Mouse (Mus musculus) kidney, embryonic 16.5 days (tissue): ENCODE data around the gene Fam129c. TPM values are rescaled to one million over a fixed set of nuclear protein-coding genes. Genes with fewer than 3 reads are reported as not detected.

ENCODE experiments used
- ATAC-seq: fragments of 200-750 bp; cut with Nextera tagmentation; 2 replicates; pipeline ENCODE4 v1.8.0; 2017; ENCODE audit warnings: moderate TSS enrichment; ENCODE audit not compliant: low FRiP score, low TSS enrichment
- H3K27ac ChIP-seq: fragments of 300-500 bp; sonication (generic); 2 replicates; pipeline ENCODE4 v1.5.1; 2014; ENCODE audit warnings: low read length
- H3K27me3 ChIP-seq: fragments of 300-500 bp; sonication (generic); 2 replicates; pipeline ENCODE4 v1.6.1; 2014; ENCODE audit warnings: low read length, control low read depth, mixed read lengths; ENCODE audit not compliant: insufficient read depth
- H3K36me3 ChIP-seq: fragments of 300-500 bp; sonication (generic); 2 replicates; pipeline ENCODE4 v1.6.1; 2014; ENCODE audit warnings: low read length, control low read depth, mixed read lengths; ENCODE audit not compliant: insufficient read depth
- H3K4me1 ChIP-seq: fragments of 300-500 bp; sonication (generic); 2 replicates; pipeline ENCODE4 v1.6.1; 2014; ENCODE audit warnings: low read length, control low read depth, mixed read lengths; ENCODE audit not compliant: insufficient read depth
- H3K4me2 ChIP-seq: fragments of 300-500 bp; sonication (generic); replicated peaks from 2 replicates; pipeline ENCODE4 v1.6.1; 2014; ENCODE audit warnings: low read depth, low read length
- H3K4me3 ChIP-seq: fragments of 300-500 bp; sonication (generic); 2 replicates; pipeline ENCODE4 v1.5.1; 2014; ENCODE audit warnings: mild to moderate bottlenecking, low read length
- H3K9ac ChIP-seq: fragments of 300-500 bp; sonication (generic); replicated peaks from 2 replicates; pipeline ENCODE4 v1.6.1; 2014; ENCODE audit warnings: low read length
- H3K9me3 ChIP-seq: fragments of 300-500 bp; sonication (generic); 2 replicates; pipeline ENCODE4 v1.6.1; 2016; ENCODE audit warnings: low read length, control low read depth
- WGBS: fragments of 180-500 bp; shearing (Covaris S2); extraction: QIAGEN DNeasy Blood & Tissue Kit; methylation state at CpG from one replicate; pipeline ENCODE4 v1.1.7; 2014; 5-methylcytosine and 5-hydroxymethylcytosine counted together
- polyA plus RNA-seq: library from polyadenylated mRNA; unstranded; fragments of >200 nt; fragmentation: Nextera tagmentation; extraction: Ambion mirVana; gene quantifications from 2 replicates; pipeline ENCODE4 v1.2.1, GENCODE M21; 2015

The Fam129c gene
- polyA plus RNA-seq, 1 experiment from 2014 or later, result 5.3 TPM

- WGBS, result 81% methylated on average over 2 of the region's 2 CpGs
- Histone ChIP-seq H3K4me3 (no peak overlapping the region), H3K4me2 (no peak overlapping the region), H3K27ac (no peak overlapping the region), H3K4me1 (peaks cover 25% of the 10 kb centered on the region), H3K27me3 (no peaks in the 10 kb centered on the region), H3K9me3 (no peaks in the 10 kb centered on the region), H3K9ac (0 out of 2 replicates have a peak overlapping the region, but pooled peaks have one; percentile 12), H3K36me3 (no peaks in the 10 kb centered on the region)
- ATAC-seq, result no peak
These were observed 25.4 kb upstream of the Fam129c start for GRCm38 (mm10) chr8:71572077-71572476.

- 78% methylated on average over 9 of the region's 9 CpGs for WGBS
- no peak overlapping the region for H3K4me3 ChIP-seq
- H3K27ac ChIP-seq, result no peak overlapping the region
- H3K36me3 ChIP-seq, result no peaks in the 10 kb centered on the region
- no peak overlapping the region for H3K4me2 ChIP-seq
- no peaks in the 10 kb centered on the region for H3K27me3 ChIP-seq
- H3K4me1 ChIP-seq, result peaks cover 20% of the 10 kb centered on the region
- ATAC-seq, result no peak
- no peaks in the 10 kb centered on the region for H3K9me3 ChIP-seq
- 0 out of 2 replicates have a peak overlapping the region, but pooled peaks have one; percentile 34 for H3K9ac ChIP-seq
These were observed 24.4 kb upstream of the Fam129c start for GRCm38 (mm10) chr8:71572847-71573633.

- H3K4me3 ChIP-seq, result no peak overlapping the region
- WGBS, result 82% methylated on average over 7 of the region's 7 CpGs
- H3K9ac ChIP-seq, result no peak overlapping the region
- H3K9me3 ChIP-seq, result no peaks in the 10 kb centered on the region
- H3K27ac ChIP-seq, result no peak overlapping the region
- H3K4me2 ChIP-seq, result no peak overlapping the region
- H3K4me1 ChIP-seq, result peaks cover 7% of the 10 kb centered on the region
- no peak for ATAC-seq
- no peaks in the 10 kb centered on the region for H3K27me3 ChIP-seq
- no peaks in the 10 kb centered on the region for H3K36me3 ChIP-seq
These were observed 23.0 kb upstream of the Fam129c start for GRCm38 (mm10) chr8:71574426-71574825.

GRCm38 (mm10) chr8:71575020-71575419 is 22.4 kb upstream of the Fam129c start:
- no peak for ATAC-seq
- peaks cover 7% of the 10 kb centered on the region for H3K4me1 ChIP-seq
- no peaks in the 10 kb centered on the region for H3K36me3 ChIP-seq
- no peaks in the 10 kb centered on the region for H3K27me3 ChIP-seq
- H3K9ac ChIP-seq, result no peak overlapping the region
- 58% methylated on average over 1 of the region's 1 CpGs for WGBS
- H3K27ac ChIP-seq, result no peak overlapping the region
- no peaks in the 10 kb centered on the region for H3K9me3 ChIP-seq
- H3K4me2 ChIP-seq, result no peak overlapping the region
- H3K4me3 ChIP-seq, result no peak overlapping the region

GRCm38 (mm10) chr8:71577856-71578387 is 19.5 kb upstream of the Fam129c start:
- no peak for ATAC-seq
- 74% methylated on average over 4 of the region's 4 CpGs for WGBS
- peaks cover 12% of the 10 kb centered on the region for H3K36me3 ChIP-seq
- no peaks in the 10 kb centered on the region for H3K9me3 ChIP-seq
- H3K27ac ChIP-seq, result no peak overlapping the region
- H3K4me3 ChIP-seq, result no peak overlapping the region
- H3K27me3 ChIP-seq, result no peaks in the 10 kb centered on the region
- H3K4me2 ChIP-seq, result no peak overlapping the region
- H3K4me1 ChIP-seq, result no peaks in the 10 kb centered on the region
- H3K9ac ChIP-seq, result no peak overlapping the region

- 59% methylated on average over 1 of the region's 1 CpGs for WGBS
- Histone ChIP-seq H3K27me3 (no peaks in the 10 kb centered on the region), H3K4me2 (no peak overlapping the region), H3K4me1 (no peaks in the 10 kb centered on the region), H3K27ac (no peak overlapping the region), H3K9me3 (no peaks in the 10 kb centered on the region), H3K36me3 (peaks cover 16% of the 10 kb centered on the region), H3K4me3 (no peak overlapping the region), H3K9ac (no peak overlapping the region)
- ATAC-seq, result no peak
These were observed 18.4 kb upstream of the Fam129c start for GRCm38 (mm10) chr8:71579009-71579408.

- Histone ChIP-seq H3K27ac (no peak overlapping the region), H3K36me3 (peaks cover 20% of the 10 kb centered on the region), H3K9me3 (no peaks in the 10 kb centered on the region), H3K4me1 (no peaks in the 10 kb centered on the region), H3K4me3 (no peak overlapping the region), H3K4me2 (no peak overlapping the region), H3K27me3 (no peaks in the 10 kb centered on the region), H3K9ac (no peak overlapping the region)
- ATAC-seq, result no peak
- WGBS, result 90% methylated on average over 14 of the region's 14 CpGs
These were observed 18.0 kb upstream of the Fam129c start for GRCm38 (mm10) chr8:71579476-71579875.

- H3K36me3 ChIP-seq, result peaks cover 21% of the 10 kb centered on the region
- 61% methylated on average over 8 of the region's 9 CpGs for WGBS
- H3K4me1 ChIP-seq, result no peaks in the 10 kb centered on the region
- no peak overlapping the region for H3K4me2 ChIP-seq
- H3K4me3 ChIP-seq, result no peak overlapping the region
- no peaks in the 10 kb centered on the region for H3K9me3 ChIP-seq
- no peak overlapping the region for H3K9ac ChIP-seq
- H3K27me3 ChIP-seq, result no peaks in the 10 kb centered on the region
- no peak overlapping the region for H3K27ac ChIP-seq
- no peak for ATAC-seq
These were observed 17.2 kb upstream of the Fam129c start for GRCm38 (mm10) chr8:71580201-71580600.

GRCm38 (mm10) chr8:71586891-71587290 is 10.6 kb upstream of the Fam129c start:
- ATAC-seq, result no peak
- no peak overlapping the region for H3K27ac ChIP-seq
- no peak overlapping the region for H3K4me2 ChIP-seq
- H3K9me3 ChIP-seq, result no peaks in the 10 kb centered on the region
- no peaks in the 10 kb centered on the region for H3K27me3 ChIP-seq
- peaks cover 7% of the 10 kb centered on the region for H3K4me1 ChIP-seq
- no peak overlapping the region for H3K4me3 ChIP-seq
- H3K36me3 ChIP-seq, result peaks cover 22% of the 10 kb centered on the region
- 80% methylated on average over 2 of the region's 2 CpGs for WGBS
- H3K9ac ChIP-seq, result no peak overlapping the region

GRCm38 (mm10) chr8:71588762-71589161 is 8.7 kb upstream of the Fam129c start:
- H3K27me3 ChIP-seq, result no peaks in the 10 kb centered on the region
- 80% methylated on average over 3 of the region's 3 CpGs for WGBS
- no peak overlapping the region for H3K9ac ChIP-seq
- peaks cover 19% of the 10 kb centered on the region for H3K4me1 ChIP-seq
- H3K4me2 ChIP-seq, result no peak overlapping the region
- H3K36me3 ChIP-seq, result peaks cover 21% of the 10 kb centered on the region
- no peak overlapping the region for H3K27ac ChIP-seq
- ATAC-seq, result no peak
- H3K4me3 ChIP-seq, result no peak overlapping the region
- no peaks in the 10 kb centered on the region for H3K9me3 ChIP-seq
